Mouse (Mus musculus) liver, adult 2 months (tissue): ENCODE data around the gene Usp54.

Experiments
- CTCF ChIP-seq: fragments of 200-500 bp; IDR thresholded peaks from 2 replicates; pipeline ENCODE4 v1.5.1; 2011; ENCODE audit warnings: low read depth, low read length, control low read depth
- POLR2A ChIP-seq: fragments of 200-500 bp; IDR thresholded peaks from 2 replicates; pipeline ENCODE4 v1.6.1; 2011; ENCODE audit warnings: low read length, control low read depth; ENCODE audit not compliant: insufficient read depth; ENCODE audit errors: extremely low read depth

DNA sequence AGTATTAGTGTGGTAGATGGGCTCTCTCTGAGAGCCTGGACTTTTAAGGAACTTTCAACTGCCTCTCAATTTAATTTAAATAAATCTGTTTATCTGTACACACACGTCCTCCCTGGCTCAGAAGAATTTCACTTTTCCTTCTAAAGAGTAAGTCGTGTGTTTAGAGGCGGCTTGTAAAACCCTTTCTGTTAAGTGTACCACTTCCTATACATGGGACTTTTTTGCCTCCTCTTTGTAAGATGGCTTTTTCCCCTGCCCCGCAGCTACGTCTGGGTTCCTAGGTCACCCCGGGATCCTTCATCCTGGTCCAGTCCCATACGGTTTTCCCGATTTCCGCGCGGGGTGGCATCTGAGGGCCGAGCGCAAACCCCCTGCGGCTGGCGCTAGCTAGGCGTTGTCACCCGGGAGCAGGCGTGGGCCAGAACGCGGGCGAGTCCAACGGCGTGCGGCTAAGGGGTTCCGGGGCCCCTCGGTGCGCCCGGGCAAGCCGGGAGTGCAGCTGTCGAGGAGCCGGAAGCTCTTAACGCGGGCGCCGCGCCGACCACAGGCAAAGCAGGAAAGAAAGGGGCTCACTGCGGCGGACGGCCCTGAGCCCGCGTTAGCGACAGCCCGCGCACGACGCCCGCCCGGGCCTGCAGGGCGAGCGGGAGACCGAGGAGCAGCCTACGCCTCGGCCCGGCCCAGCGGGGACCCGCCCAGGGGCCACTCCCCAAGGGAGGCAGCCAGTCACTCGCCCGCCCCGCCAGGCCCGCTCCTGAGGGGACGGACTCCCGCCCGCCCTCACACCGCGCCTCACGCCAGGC is 95.1 kb downstream of the Usp54 start:
- TF ChIP-seq CTCF (no peak), POLR2A (peak; percentile 94)
